Mouse (Mus musculus): Measurements from ENCODE around the gene Ccnk.

DNA sequence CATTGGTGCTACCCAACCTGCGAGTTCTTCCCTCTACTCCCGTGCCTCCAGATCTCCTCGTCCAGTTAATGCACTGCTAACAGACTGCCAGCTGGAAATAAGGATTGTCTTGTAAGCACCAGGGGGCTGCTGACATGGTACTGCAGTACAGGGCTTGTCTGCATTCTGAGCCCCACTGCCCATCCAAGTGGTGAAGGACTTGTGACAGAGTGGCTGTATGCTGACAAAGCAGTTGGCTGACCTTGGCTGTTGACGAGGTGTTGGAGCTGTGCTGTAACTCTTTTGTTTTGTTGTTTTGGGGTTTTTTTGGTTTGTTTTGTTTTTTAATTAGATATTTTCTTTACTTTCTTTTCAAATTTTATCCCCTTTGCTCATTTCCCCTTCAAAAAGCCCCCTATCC lies 19.1 kb downstream of the Ccnk start:
- TF ChIP-seq CTCF (IDR thresholded peaks at IDR 0.05; ENCODE audit: low read depth, low read length) = no peak
- TF ChIP-seq POLR2A (IDR thresholded peaks at IDR 0.05; ENCODE audit: borderline replicate concordance, low read depth, low read length) = no peak
